Mouse (Mus musculus): ENCODE data around the gene Gm49450. TPM values are rescaled to one million over a fixed set of nuclear protein-coding genes. Genes with fewer than 3 reads are reported as not detected.
"Not testable (repeated sequence)": the region's sequence is repeated elsewhere in the genome, so short reads cannot be mapped to it uniquely, and the experiment has no call there.

The Gm49450 gene
- polyA plus RNA-seq, 1 experiment from 2014 or later: not detected

DNA sequence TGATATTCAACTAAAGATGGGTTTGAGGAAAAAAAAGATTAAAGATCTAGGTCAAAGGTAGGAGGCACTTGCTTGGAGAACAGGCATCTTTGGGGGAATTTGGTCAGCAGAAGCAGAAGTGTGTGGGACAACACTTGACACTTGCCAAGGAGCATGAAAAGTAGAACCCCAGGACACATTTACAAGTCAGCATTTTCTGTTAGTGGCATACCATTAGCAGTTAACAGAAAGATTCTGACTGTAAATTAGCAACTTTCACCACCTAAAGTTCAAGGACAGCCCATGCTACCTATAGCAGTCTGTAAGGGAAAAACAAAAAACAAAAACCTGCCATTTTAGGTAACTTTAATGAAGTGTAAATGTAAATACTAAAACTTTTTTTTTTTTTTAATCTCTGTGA, 5.0 kb downstream of the Gm49450 start:
- POLR2A ChIA-PET: interaction anchor here (0.7 to 1.1 kb wide), 2 partner anchors 14 to 31 kb away, joined by 3 to 6 read pairs; partner anchors contain the start of gene Tuba1b

DNA sequence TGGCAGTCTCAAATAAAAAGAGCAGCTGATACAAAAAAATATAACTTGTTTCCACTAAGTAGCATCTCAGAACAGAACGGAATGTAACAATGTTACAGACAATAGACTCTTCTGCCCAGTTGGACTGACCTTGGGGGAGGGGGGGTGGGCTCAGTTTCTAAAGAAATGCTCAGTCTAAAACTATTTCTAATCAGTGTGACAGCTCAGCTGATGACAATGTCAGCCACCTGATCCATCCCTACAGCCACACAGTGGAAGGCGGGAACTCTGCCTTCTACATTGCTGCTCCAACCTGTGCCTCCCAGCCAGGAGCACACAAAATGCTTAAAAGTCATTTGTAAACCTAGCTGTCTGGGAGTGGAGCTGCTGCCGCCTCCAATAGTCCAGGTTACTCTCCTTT, 5.5 kb downstream of the Gm49450 start:
- H3K27me3 ChIP-seq: no peaks in the 10 kb centered on the region
- ATAC-seq (no peak), DNase-seq (ENCODE audit: low read depth, low spot score) (no peak)
- in situ Hi-C loops (cut with MboI; ENCODE audit: low pct_unique_long_range_greater_than_20kb): no loop called here
- ChIA-PET POLR2A (interaction anchor here (1.1 kb wide), 1 partner anchor 14 kb away, joined by 3 read pairs; the partner anchor contains the start of gene Tuba1b), CTCF (no interaction called here)
- no peak for TF ChIP-seq CTCF (IDR thresholded peaks at IDR 0.05)

More for the DNA sequence above, 5.0 kb downstream of the Gm49450 start:
- TF ChIP-seq CTCF (IDR thresholded peaks at IDR 0.05): no peak
- in situ Hi-C loops (cut with MboI; ENCODE audit: low pct_unique_long_range_greater_than_20kb): no loop called here
- no peaks in the 10 kb centered on the region for H3K27me3 ChIP-seq
- DNase-seq (ENCODE audit: low read depth, low spot score) (no peak), ATAC-seq (no peak)
- CTCF ChIA-PET: no interaction called here

DNA sequence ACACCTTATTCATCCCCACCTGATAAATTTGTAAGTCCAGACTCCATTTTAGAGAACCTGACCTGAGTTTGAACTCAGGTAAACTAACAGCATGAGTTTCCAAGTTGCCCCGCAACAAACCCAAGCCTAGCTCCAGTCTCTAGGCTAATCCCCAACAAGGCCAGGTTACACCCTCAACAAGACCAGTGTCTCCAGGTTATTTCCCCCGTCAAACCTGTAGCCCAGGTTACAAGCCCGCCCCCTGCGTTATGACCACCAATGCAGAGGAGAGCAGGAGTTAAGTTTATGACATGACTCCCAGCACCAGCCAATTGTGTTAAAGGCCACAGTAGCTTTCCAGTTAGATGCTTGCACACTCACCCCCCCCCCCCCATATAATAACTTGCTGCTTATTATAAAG, 10.2 kb downstream of the Gm49450 start:
- CTCF ChIA-PET: interaction anchor here (1.3 to 3.6 kb wide), 2 partner anchors 43 to 50 kb away, joined by 3 to 13 read pairs; no protein-coding TSS in a partner anchor

GRCm38 (mm10) chr15:98942081-98942480, 11.3 kb downstream of the Gm49450 start:
- in situ Hi-C loops (cut with MboI; ENCODE audit: low pct_unique_long_range_greater_than_20kb): loop anchor here (5.0 kb wide), 1 partner anchor 50 kb away; no protein-coding TSS in a partner anchor
- H3K27me3 ChIP-seq: no peaks in the 10 kb centered on the region
- POLR2A ChIA-PET: interaction anchor here (0.6 to 1.9 kb wide), 4 partner anchors 8 to 67 kb away, joined by 3 to 9 read pairs (median 6); partner anchors contain the start of genes Gm49450 and Tuba1b
- CTCF ChIA-PET: interaction anchor here (1.0 to 3.6 kb wide), 4 partner anchors 13 to 51 kb away, joined by 3 to 13 read pairs (median 4); no protein-coding TSS in a partner anchor
- no peak for TF ChIP-seq CTCF (IDR thresholded peaks at IDR 0.05)
- DNase-seq (ENCODE audit: low read depth, low spot score): no peak
- ATAC-seq: no peak

More for the DNA sequence above, 10.2 kb downstream of the Gm49450 start:
- in situ Hi-C loops (cut with MboI; ENCODE audit: low pct_unique_long_range_greater_than_20kb): loop anchor here (5.0 kb wide), 1 partner anchor 49 kb away; no protein-coding TSS in a partner anchor
- POLR2A ChIA-PET: interaction anchor here (1.7 to 1.9 kb wide), 2 partner anchors 9 kb away, joined by 8 to 9 read pairs; partner anchors contain the start of genes Gm49450 and Tuba1b
- no peak for DNase-seq (ENCODE audit: low read depth, low spot score)
- no peaks in the 10 kb centered on the region for H3K27me3 ChIP-seq
- ATAC-seq: no peak
- TF ChIP-seq CTCF (IDR thresholded peaks at IDR 0.05): no peak

DNA sequence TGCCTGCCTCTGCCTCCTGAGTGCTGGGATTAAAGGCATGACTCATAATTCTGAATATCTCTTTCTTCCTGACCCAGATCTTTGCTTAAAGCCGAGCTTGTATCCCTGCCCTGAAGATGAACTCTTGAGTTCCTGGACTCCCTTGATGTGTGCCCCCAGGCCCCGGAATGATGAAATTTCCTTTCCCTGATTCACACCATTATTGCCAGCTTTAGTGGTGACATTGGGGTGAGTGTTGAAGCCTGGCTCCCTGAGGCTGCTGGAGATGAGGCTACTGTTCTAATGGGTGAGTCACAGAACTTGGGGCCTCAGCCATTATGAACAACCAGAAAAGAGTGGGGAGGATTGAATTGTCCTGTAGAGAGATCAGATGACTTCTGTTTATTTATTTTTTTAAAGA, 11.8 kb downstream of the Gm49450 start:
- ATAC-seq: peak; percentile 84
- no peak for TF ChIP-seq CTCF (IDR thresholded peaks at IDR 0.05)
- in situ Hi-C loops (cut with MboI; ENCODE audit: low pct_unique_long_range_greater_than_20kb): loop anchor here (5.0 kb wide), 1 partner anchor 51 kb away; no protein-coding TSS in a partner anchor
- CTCF ChIA-PET: interaction anchor here (1.0 to 3.6 kb wide), 4 partner anchors 12 to 52 kb away, joined by 3 to 13 read pairs (median 4); partner anchors contain the start of genes Gm49450 and Tuba1a
- POLR2A ChIA-PET: interaction anchor here (0.6 to 1.9 kb wide), 4 partner anchors 8 to 53 kb away, joined by 3 to 9 read pairs (median 6); partner anchors contain the start of genes Gm49450 and Tuba1b
- DNase-seq (ENCODE audit: low read depth, low spot score): peak; percentile 85
- no peaks in the 10 kb centered on the region for H3K27me3 ChIP-seq

DNA sequence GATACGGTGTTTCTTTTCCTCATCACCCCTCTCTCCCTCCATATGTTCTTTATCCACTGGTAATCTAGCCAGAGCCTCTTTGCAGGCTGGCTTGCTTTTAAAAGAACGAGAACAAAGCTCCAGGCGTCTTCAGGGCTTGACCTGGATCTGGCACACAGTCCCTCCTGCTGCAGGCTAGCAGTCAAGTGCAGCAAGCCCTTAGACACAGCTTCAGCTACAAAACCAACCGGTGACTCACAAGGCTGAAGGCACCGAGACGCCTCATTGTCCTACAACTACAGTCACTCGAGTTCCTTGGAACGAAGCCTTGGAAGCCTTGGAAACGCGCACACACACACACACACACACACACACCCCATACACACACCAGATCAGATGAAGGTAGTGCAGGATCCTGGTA, 12.5 kb downstream of the Gm49450 start:
- in situ Hi-C loops (cut with MboI; ENCODE audit: low pct_unique_long_range_greater_than_20kb): loop anchor here (5.0 kb wide), 1 partner anchor 51 kb away; no protein-coding TSS in a partner anchor
- no peak for TF ChIP-seq CTCF (IDR thresholded peaks at IDR 0.05)
- CTCF ChIA-PET: interaction anchor here (1.0 to 3.6 kb wide), 3 partner anchors 13 to 52 kb away, joined by 4 to 13 read pairs (median 5); partner anchors contain the start of genes Gm49450 and Tuba1a
- POLR2A ChIA-PET: interaction anchor here (0.8 kb wide), 1 partner anchor 53 kb away, joined by 3 read pairs; no protein-coding TSS in a partner anchor
- ATAC-seq: peak; percentile 61
- DNase-seq (ENCODE audit: low read depth, low spot score): peak; percentile 68
- no peaks in the 10 kb centered on the region for H3K27me3 ChIP-seq

GRCm38 (mm10) chr15:98934217-98934839, 19.0 kb downstream of the Gm49450 start, which contains the start of gene Tuba1b:
Tuba1b (minus strand) TSS chr15:98934565.
- TF ChIP-seq CTCF (IDR thresholded peaks at IDR 0.05): no peak
- ATAC-seq: peak; percentile 82
- DNase-seq (ENCODE audit: low read depth, low spot score): no peak
- ChIA-PET POLR2A (interaction anchor here (0.6 to 3.1 kb wide), 17 partner anchors 8 to 579 kb away, joined by 3 to 26 read pairs (median 5); partner anchors contain the start of genes Gm49450, Lmbr1l and Tuba1a), CTCF (interaction anchor here (0.8 to 2.9 kb wide), 5 partner anchors 18 to 65 kb away, joined by 3 to 23 read pairs (median 9); partner anchors contain the start of genes Gm49450 and Tuba1a)
- no peaks in the 10 kb centered on the region for H3K27me3 ChIP-seq
- in situ Hi-C loops (cut with MboI; ENCODE audit: low pct_unique_long_range_greater_than_20kb): no loop called here

DNA sequence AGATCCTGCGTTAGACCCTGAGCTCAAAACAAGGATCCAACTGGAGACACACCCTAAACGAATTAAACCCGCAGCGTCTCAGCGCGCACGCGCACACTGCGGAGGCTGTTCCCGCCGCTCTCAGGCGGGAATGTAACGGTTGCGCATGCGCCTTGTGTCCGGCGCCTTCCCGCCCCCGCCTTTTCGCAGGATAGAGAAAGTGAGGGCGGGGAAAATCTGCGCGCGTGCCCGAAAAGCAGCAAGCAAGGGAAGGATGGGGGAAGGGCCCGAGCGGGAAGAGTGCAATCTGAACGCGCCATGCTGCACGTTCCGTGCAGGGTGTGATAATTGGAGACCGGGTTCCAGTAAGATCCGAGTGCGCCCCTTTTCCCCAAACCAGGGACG, 19.5 kb downstream of the Gm49450 start:
- in situ Hi-C loops (cut with MboI; ENCODE audit: low pct_unique_long_range_greater_than_20kb): no loop called here
- ChIA-PET CTCF (interaction anchor here (0.8 to 2.9 kb wide), 5 partner anchors 18 to 65 kb away, joined by 3 to 23 read pairs (median 9); partner anchors contain the start of genes Gm49450 and Tuba1a), POLR2A (interaction anchor here (0.6 to 3.1 kb wide), 14 partner anchors 9 to 580 kb away, joined by 3 to 26 read pairs (median 6); partner anchors contain the start of genes Gm49450, Kcnh3, Lmbr1l and Tuba1a)
- peak; percentile 69 for DNase-seq (ENCODE audit: low read depth, low spot score)
- peak; percentile 20 for ATAC-seq
- no peaks in the 10 kb centered on the region for H3K27me3 ChIP-seq
- TF ChIP-seq CTCF (IDR thresholded peaks at IDR 0.05): no peak

DNA sequence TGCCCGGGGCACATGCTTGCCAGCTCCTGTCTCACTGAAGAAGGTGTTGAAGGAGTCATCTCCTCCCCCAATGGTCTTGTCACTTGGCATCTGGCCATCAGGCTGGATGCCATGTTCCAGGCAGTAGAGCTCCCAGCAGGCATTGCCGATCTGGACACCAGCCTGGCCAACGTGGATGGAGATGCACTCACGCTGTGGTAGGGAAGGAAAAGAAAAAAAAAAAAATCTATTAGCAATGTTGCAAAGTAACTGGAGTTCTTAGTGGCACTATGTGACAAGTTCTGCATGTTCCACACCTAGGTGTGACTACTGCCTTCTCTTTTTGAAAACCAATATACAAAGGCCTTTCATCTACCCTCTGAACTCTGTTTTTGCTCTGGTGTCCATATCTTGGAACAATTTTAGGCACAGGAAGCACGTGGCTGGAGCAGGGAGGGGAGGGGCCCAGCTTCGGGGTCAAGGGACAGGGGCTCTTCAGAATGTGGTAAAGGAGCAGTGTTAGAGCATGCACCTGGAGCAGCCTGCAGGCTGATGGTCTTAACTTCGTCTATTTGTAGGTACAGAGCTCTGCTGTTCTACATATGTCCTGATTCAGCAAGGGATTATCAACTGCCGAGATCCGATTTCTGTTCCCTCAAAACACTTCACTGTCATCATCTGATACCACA, 20.2 kb downstream of the Gm49450 start:
- ATAC-seq; in situ Hi-C loops (cut with MboI; ENCODE audit: low pct_unique_long_range_greater_than_20kb); H3K27me3 ChIP-seq; DNase-seq (ENCODE audit: low read depth, low spot score): not testable (repeated sequence)
- CTCF ChIA-PET: interaction anchor here (1.3 to 2.9 kb wide), 3 partner anchors 19 to 61 kb away, joined by 3 to 23 read pairs (median 14); partner anchors contain the start of genes Gm49450 and Tuba1a
- POLR2A ChIA-PET: interaction anchor here (0.6 to 3.1 kb wide), 10 partner anchors 9 to 291 kb away, joined by 3 to 26 read pairs (median 8); partner anchors contain the start of genes Gm49450, Kcnh3, Lmbr1l and Tuba1a
